Mouse (Mus musculus) hindbrain, embryonic 10.5 days (tissue): ENCODE measurements around the gene Vsnl1. TPM values are rescaled to one million over a fixed set of nuclear protein-coding genes. Genes with fewer than 3 reads are reported as not detected.

Experiments
- DNase-seq: peaks from one replicate; pipeline ENCODE4 v3.0.0-alpha.2; 2017; ENCODE audit warnings: low spot score
- H3K27ac ChIP-seq: fragments of 300-500 bp; sonication (generic); 2 replicates; pipeline ENCODE4 v1.5.1; 2016; ENCODE audit warnings: mild to moderate bottlenecking, moderate library complexity
- H3K27me3 ChIP-seq: fragments of 300-500 bp; sonication (generic); 2 replicates; pipeline ENCODE4 v1.6.1; 2016; ENCODE audit warnings: mild to moderate bottlenecking; ENCODE audit not compliant: poor library complexity, insufficient read depth, severe bottlenecking
- H3K36me3 ChIP-seq: fragments of 300-500 bp; sonication (generic); 2 replicates; pipeline ENCODE4 v1.6.1; 2016; ENCODE audit warnings: mild to moderate bottlenecking, moderate library complexity
- H3K4me1 ChIP-seq: fragments of 300-500 bp; sonication (generic); replicated peaks from 2 replicates; pipeline ENCODE4 v1.6.1; 2016; ENCODE audit warnings: mild to moderate bottlenecking
- H3K4me3 ChIP-seq: fragments of 300-500 bp; sonication (generic); 2 replicates; pipeline ENCODE4 v1.5.1; 2016; ENCODE audit warnings: mild to moderate bottlenecking, moderate library complexity
- H3K9me3 ChIP-seq: fragments of 300-500 bp; sonication (generic); 2 replicates; pipeline ENCODE4 v1.6.1; 2016; ENCODE audit warnings: mild to moderate bottlenecking, moderate library complexity
- WGBS: fragments of 180-500 bp; shearing (Covaris S2); methylation state at CpG from one replicate; pipeline ENCODE4 v1.1.7; 2016; 5-methylcytosine and 5-hydroxymethylcytosine counted together
- polyA plus RNA-seq: library from polyadenylated mRNA; unstranded; fragments of >200 nt; fragmentation: Nextera tagmentation; extraction: Ambion mirVana; gene quantifications from 2 replicates; pipeline ENCODE4 v1.2.1, GENCODE M21; 2016

Vsnl1 gene
- polyA plus RNA-seq, 1 experiment from 2014 or later, result 1.3 TPM

- no peaks in the 10 kb centered on the region for H3K4me1 ChIP-seq
- no peak overlapping the region for H3K4me3 ChIP-seq
- H3K27ac ChIP-seq, result no peak overlapping the region
- DNase-seq, result no peak
- 94% methylated on average over 8 of the region's 8 CpGs for WGBS
- no peaks in the 10 kb centered on the region for H3K27me3 ChIP-seq
- H3K9me3 ChIP-seq, result no peaks in the 10 kb centered on the region
- H3K36me3 ChIP-seq, result peaks cover 87% of the 10 kb centered on the region
Observed at GRCm38 (mm10) chr12:11306753-11307645, 129.4 kb downstream of the Vsnl1 start.

- H3K4me3 ChIP-seq, result no peak overlapping the region
- no peak overlapping the region for H3K27ac ChIP-seq
- peaks cover 95% of the 10 kb centered on the region for H3K36me3 ChIP-seq
- H3K4me1 ChIP-seq, result no peaks in the 10 kb centered on the region
- DNase-seq, result no peak
- 100% methylated on average over 1 of the region's 1 CpGs for WGBS
- no peaks in the 10 kb centered on the region for H3K27me3 ChIP-seq
- no peaks in the 10 kb centered on the region for H3K9me3 ChIP-seq
Observed at GRCm38 (mm10) chr12:11300858-11301257, 135.6 kb downstream of the Vsnl1 start.

- WGBS, result 94% methylated on average over 2 of the region's 2 CpGs
- H3K27me3 ChIP-seq, result no peaks in the 10 kb centered on the region
- DNase-seq, result no peak
- no peak overlapping the region for H3K27ac ChIP-seq
- H3K36me3 ChIP-seq, result peaks cover 99% of the 10 kb centered on the region
- H3K4me1 ChIP-seq, result no peaks in the 10 kb centered on the region
- no peak overlapping the region for H3K4me3 ChIP-seq
- H3K9me3 ChIP-seq, result no peaks in the 10 kb centered on the region
Observed at GRCm38 (mm10) chr12:11286382-11286781, 150.0 kb downstream of the Vsnl1 start.

GRCm38 (mm10) chr12:11281584-11281983, 154.8 kb downstream of the Vsnl1 start:
- Histone ChIP-seq H3K9me3 (no peaks in the 10 kb centered on the region), H3K4me1 (no peaks in the 10 kb centered on the region), H3K4me3 (no peak overlapping the region), H3K27ac (no peak overlapping the region), H3K36me3 (peaks cover 96% of the 10 kb centered on the region), H3K27me3 (no peaks in the 10 kb centered on the region)
- DNase-seq, result no peak
- 94% methylated on average over 2 of the region's 2 CpGs for WGBS

GRCm38 (mm10) chr12:11279886-11280285, 156.5 kb downstream of the Vsnl1 start:
- H3K4me1 ChIP-seq, result no peaks in the 10 kb centered on the region
- no peaks in the 10 kb centered on the region for H3K27me3 ChIP-seq
- WGBS, result 93% methylated on average over 3 of the region's 3 CpGs
- H3K9me3 ChIP-seq, result no peaks in the 10 kb centered on the region
- H3K4me3 ChIP-seq, result no peak overlapping the region
- no peak overlapping the region for H3K27ac ChIP-seq
- no peak for DNase-seq
- H3K36me3 ChIP-seq, result peaks cover 87% of the 10 kb centered on the region

GRCm38 (mm10) chr12:11277207-11277606, 159.2 kb downstream of the Vsnl1 start:
- H3K9me3 ChIP-seq, result no peaks in the 10 kb centered on the region
- WGBS, result 93% methylated on average over 6 of the region's 6 CpGs
- DNase-seq, result no peak
- H3K4me3 ChIP-seq, result no peak overlapping the region
- H3K27ac ChIP-seq, result no peak overlapping the region
- H3K4me1 ChIP-seq, result no peaks in the 10 kb centered on the region
- peaks cover 87% of the 10 kb centered on the region for H3K36me3 ChIP-seq
- H3K27me3 ChIP-seq, result no peaks in the 10 kb centered on the region

GRCm38 (mm10) chr12:11276632-11277031, 159.8 kb downstream of the Vsnl1 start:
- no peak overlapping the region for H3K4me3 ChIP-seq
- peaks cover 87% of the 10 kb centered on the region for H3K36me3 ChIP-seq
- no peaks in the 10 kb centered on the region for H3K9me3 ChIP-seq
- no peaks in the 10 kb centered on the region for H3K27me3 ChIP-seq
- no peak for DNase-seq
- no peaks in the 10 kb centered on the region for H3K4me1 ChIP-seq
- H3K27ac ChIP-seq, result no peak overlapping the region
- WGBS, result 98% methylated on average over 2 of the region's 2 CpGs

Other genes starting within 250 kb of the Vsnl1 start
- not detected in 2 replicates for gene Msgn1, start 227.6 kb downstream of the Vsnl1 start, polyA plus RNA-seq
- 10.1 and 16.5 TPM in 2 replicates for gene Gen1, start 170.8 kb downstream of the Vsnl1 start, polyA plus RNA-seq
- gene Smc6, start 170.7 kb downstream of the Vsnl1 start, polyA plus RNA-seq, result 76.1 and 118 TPM in 2 replicates
- gene Rad51ap2, start 19.5 kb upstream of the Vsnl1 start, polyA plus RNA-seq, result 0.22 and 0.36 TPM in 2 replicates